Mouse (Mus musculus) midbrain, embryonic 14.5 days (tissue): ENCODE data around the gene Pak2. TPM values are rescaled to one million over a fixed set of nuclear protein-coding genes. Genes with fewer than 3 reads are reported as not detected.

ENCODE experiments used
- ATAC-seq: fragments of 200-750 bp; cut with Nextera tagmentation; 2 replicates; pipeline ENCODE4 v1.8.0; 2017; ENCODE audit warnings: moderate number of reproducible peaks, moderate library complexity; ENCODE audit not compliant: low FRiP score, low TSS enrichment
- DNase-seq: peaks from one replicate; pipeline ENCODE4 v3.0.0-alpha.2; 2015
- H3K27ac ChIP-seq: fragments of 300-500 bp; sonication (generic); replicated peaks from 2 replicates; pipeline ENCODE4 v1.5.1; 2014; ENCODE audit warnings: mild to moderate bottlenecking, low read depth, low read length, moderate library complexity
- H3K27me3 ChIP-seq: fragments of 300-500 bp; sonication (generic); 2 replicates; pipeline ENCODE4 v1.6.1; 2014; ENCODE audit warnings: low read length, control low read depth, mixed read lengths; ENCODE audit not compliant: control insufficient read depth, insufficient read depth
- H3K36me3 ChIP-seq: fragments of 300-500 bp; sonication (generic); 2 replicates; pipeline ENCODE4 v1.6.1; 2014; ENCODE audit warnings: low read length, control low read depth; ENCODE audit not compliant: control insufficient read depth, insufficient read depth
- H3K4me1 ChIP-seq: fragments of 300-500 bp; sonication (generic); 2 replicates; pipeline ENCODE4 v1.6.1; 2014; ENCODE audit warnings: mild to moderate bottlenecking, antibody characterized with exemption, low read length, control low read depth; ENCODE audit not compliant: control insufficient read depth, insufficient read depth
- H3K4me2 ChIP-seq: fragments of 300-500 bp; sonication (generic); 2 replicates; pipeline ENCODE4 v1.6.1; 2014; ENCODE audit warnings: mild to moderate bottlenecking, low read length, moderate library complexity
- H3K4me3 ChIP-seq: fragments of 300-500 bp; sonication (generic); replicated peaks from 2 replicates; pipeline ENCODE4 v1.5.1; 2014; ENCODE audit warnings: low read depth, low read length
- H3K9ac ChIP-seq: fragments of 300-500 bp; sonication (generic); replicated peaks from 2 replicates; pipeline ENCODE4 v1.6.1; 2014; ENCODE audit warnings: mild to moderate bottlenecking, low read length, moderate library complexity
- H3K9me3 ChIP-seq: fragments of 300-500 bp; sonication (generic); 2 replicates; pipeline ENCODE4 v1.6.1; 2016; ENCODE audit warnings: low read length, control low read depth, mixed read lengths; ENCODE audit not compliant: control insufficient read depth
- WGBS: fragments of 180-500 bp; shearing (Covaris S2); extraction: QIAGEN DNeasy Blood & Tissue Kit; methylation state at CpG from one replicate; pipeline ENCODE4 v1.1.7; 2014; 5-methylcytosine and 5-hydroxymethylcytosine counted together
- polyA plus RNA-seq: library from polyadenylated mRNA; unstranded; fragments of >200 nt; fragmentation: Nextera tagmentation; extraction: Ambion mirVana; gene quantifications from 2 replicates; pipeline ENCODE4 v1.2.1, GENCODE M21; 2014

Pak2 gene
- polyA plus RNA-seq, 1 experiment from 2014 or later = 47.2 TPM

DNA sequence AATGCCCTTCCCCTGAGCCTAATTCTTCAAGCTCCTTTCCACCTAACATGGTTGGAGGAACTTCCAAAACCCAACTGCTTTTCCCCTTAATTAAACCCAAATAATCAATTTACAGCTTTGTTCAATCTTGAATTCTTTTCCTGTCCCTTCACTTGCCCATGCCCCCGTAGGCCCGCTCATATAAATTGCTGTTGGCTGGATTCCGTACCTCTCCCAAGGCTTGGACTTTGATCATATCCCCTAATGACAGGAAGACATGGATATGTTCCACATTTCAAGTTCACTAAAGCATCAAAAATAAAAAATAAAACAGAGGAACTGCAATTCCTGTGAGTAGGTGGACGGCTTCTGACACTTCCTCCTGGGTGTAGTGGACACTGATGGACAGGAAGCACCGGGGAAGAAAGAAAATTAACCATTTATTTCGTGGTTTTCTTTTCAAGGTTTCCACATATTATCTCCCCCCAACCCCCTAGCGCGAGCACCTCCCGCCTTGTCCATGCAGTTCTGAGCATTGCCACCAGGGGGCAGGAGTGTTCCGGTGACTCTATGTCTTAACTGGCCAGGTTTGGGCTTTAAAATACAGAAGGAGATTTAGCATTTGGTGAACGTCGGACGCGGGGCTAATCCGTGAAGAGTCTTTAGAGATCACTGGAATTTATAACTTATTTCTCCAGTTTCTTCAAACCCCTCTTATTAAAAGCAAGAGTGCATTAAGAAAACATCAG, 36.0 kb upstream of the Pak2 start:
- Histone ChIP-seq H3K9ac (no peak overlapping the region), H3K4me3 (no peak overlapping the region), H3K27me3 (no peaks in the 10 kb centered on the region), H3K36me3 (no peaks in the 10 kb centered on the region), H3K9me3 (no peaks in the 10 kb centered on the region), H3K27ac (no peak overlapping the region), H3K4me1 (no peaks in the 10 kb centered on the region), H3K4me2 (no peak overlapping the region; the same call in 1 of the 2 replicates)
- ATAC-seq (no peak), DNase-seq (peak; percentile 84)
- 20% methylated on average over 15 of the region's 15 CpGs for WGBS

DNA sequence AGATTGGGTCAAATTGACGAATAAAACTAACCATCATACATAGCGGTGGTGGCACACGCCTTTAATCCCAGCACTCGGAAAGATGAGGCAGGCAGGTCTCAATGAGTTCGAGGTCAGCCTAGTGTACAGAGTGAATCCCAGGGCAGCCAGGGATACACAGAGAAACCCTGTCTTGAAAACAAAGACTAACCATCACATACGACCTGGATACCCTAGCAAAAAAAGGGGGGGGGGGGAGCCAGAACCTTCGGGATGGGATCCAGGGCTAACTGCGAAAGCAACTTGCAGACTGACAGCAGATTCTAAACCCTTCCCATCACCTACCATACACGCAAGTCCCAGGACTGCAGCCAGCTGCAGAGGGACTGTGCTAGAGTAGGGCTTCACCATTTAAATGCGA, 35.3 kb upstream of the Pak2 start:
- 0 out of 2 replicates have a peak, but pooled peaks cover 3% of the 10 kb centered on the region for H3K36me3 ChIP-seq
- H3K9me3 ChIP-seq = no peaks in the 10 kb centered on the region
- H3K27ac ChIP-seq = no peak overlapping the region
- 87% methylated on average over 10 of the region's 10 CpGs for WGBS
- no peak for ATAC-seq
- H3K4me3 ChIP-seq = no peak overlapping the region
- H3K27me3 ChIP-seq = no peaks in the 10 kb centered on the region
- no peaks in the 10 kb centered on the region for H3K4me1 ChIP-seq
- DNase-seq = no peak
- no peak overlapping the region for H3K9ac ChIP-seq
- H3K4me2 ChIP-seq = no peak overlapping the region

DNA sequence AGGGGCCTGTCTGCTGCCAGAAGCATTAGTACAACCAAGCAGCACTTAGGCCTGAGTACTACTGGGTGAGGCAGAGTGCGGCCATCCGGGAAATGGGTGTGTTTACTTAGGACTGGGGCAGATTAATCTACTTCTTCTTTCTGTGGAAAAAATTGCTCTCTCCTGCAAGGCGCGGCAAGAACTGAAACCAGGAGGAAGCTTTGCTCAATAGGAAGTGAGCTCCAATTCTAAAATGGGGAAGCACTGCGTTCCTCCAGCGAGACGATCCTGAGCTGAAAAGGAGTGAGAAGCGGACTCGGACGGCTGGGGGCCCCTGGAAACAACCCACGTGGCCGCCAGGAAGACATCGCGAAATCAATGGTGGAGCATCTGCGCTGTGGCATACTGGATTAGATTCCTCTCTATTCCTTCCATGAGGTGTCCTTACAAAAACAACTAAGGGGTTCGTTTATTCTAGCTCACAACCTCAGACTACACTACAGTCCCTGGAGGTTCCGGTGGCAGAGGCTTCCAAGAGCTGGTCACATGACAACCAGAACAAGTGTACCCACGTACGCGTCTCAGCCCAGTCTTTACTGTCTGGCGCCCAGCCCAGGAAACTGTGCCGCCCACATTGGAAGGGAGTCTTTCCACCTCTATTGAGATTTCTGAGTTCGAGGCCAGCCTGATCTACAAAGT, 34.5 kb upstream of the Pak2 start:
- DNase-seq (peak; percentile 10), ATAC-seq (no peak)
- Histone ChIP-seq H3K27ac (no peak overlapping the region), H3K9me3 (no peaks in the 10 kb centered on the region), H3K27me3 (no peaks in the 10 kb centered on the region), H3K36me3 (0 out of 2 replicates have a peak, but pooled peaks cover 9% of the 10 kb centered on the region), H3K4me2 (no peak overlapping the region), H3K4me1 (no peaks in the 10 kb centered on the region), H3K9ac (no peak overlapping the region), H3K4me3 (no peak overlapping the region)
- 72% methylated on average over 23 of the region's 23 CpGs for WGBS

DNA sequence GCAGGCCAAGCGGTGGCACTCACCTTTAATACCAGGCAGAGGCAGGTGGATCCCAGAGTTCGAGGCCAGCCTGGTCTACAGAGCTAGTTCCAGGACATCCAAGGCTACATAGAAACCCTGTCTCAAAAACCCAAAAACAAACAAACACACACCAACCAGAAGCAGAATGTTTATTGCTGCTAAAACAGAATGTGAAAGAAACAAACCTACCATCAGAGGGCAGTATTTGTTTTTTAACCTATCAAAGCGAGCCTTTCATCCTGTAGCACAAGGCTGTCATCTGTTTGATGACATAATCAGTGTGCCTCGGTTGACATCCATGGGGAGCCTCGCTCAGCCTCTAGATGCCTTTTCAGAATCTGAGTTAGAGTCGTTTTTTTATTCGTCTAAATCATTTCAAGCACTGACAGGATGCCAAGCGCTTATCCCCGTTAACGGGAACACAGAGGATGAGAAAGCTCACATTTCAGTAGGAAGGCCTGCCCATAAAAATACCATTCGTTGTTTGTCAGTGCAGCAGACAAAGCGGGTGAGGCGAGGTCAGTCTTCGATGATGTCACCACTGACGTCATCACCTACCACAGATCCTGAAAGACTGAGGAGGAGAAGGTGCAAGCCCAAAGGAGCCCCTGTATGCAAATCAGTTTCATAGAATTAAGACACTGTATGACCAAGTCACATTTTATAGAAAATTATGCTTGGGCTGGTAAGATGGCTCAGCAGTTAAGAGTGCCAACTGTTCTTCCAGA, 32.0 kb upstream of the Pak2 start:
- Histone ChIP-seq H3K4me3 (no peak overlapping the region), H3K36me3 (peaks cover 31% of the 10 kb centered on the region), H3K4me2 (no peak overlapping the region), H3K9ac (no peak overlapping the region), H3K9me3 (no peaks in the 10 kb centered on the region), H3K27me3 (no peaks in the 10 kb centered on the region), H3K4me1 (no peaks in the 10 kb centered on the region), H3K27ac (no peak overlapping the region)
- WGBS = 74% methylated on average over 15 of the region's 15 CpGs
- DNase-seq = peak; percentile 14
- ATAC-seq = no peak

DNA sequence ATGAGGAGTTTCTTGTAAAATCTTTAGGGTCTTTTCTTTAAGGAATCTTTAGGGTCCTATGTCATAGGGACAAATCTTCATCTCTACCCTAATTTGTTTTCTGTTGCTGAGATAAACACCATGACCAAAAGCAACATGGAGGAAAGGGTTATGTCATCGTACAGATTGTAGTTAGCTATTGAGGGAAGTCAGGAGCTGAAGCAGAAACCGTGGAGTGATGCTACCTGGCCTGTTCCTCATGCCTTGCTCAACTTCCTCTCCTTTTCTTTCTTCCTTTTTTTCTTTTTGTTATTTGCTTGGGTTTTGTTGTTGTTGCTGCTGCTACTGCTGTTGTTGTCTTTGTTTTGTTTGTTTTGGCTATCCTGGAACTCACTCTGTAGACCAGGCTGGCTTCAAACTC, 29.4 kb upstream of the Pak2 start:
- no peak for ATAC-seq

DNA sequence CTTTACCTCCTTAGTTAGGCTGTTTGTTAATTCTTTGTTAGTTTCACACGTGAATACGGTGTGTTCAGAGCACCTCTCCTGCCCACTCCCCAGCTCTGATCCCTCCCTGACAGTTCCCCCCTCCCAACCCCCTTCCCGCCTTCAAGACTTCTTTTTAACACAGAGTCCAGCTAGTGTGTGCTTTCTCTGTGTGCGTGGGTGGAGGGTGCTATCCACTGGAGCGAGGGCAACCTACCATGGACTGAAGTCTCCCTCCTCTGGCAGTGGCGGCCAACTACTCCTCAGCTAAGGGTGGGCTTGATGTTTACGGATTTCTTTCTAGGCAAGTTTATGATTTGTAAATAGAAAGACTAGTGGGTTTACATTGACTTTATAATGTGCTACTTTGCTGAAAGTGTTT, 29.0 kb upstream of the Pak2 start:
- no peak for DNase-seq
- WGBS = 82% methylated on average over 7 of the region's 7 CpGs
- H3K4me2 ChIP-seq = no peak overlapping the region
- peaks cover 47% of the 10 kb centered on the region for H3K36me3 ChIP-seq
- no peak overlapping the region for H3K9ac ChIP-seq
- H3K27me3 ChIP-seq = no peaks in the 10 kb centered on the region
- ATAC-seq = no peak
- H3K4me3 ChIP-seq = no peak overlapping the region
- no peaks in the 10 kb centered on the region for H3K9me3 ChIP-seq
- H3K4me1 ChIP-seq = no peaks in the 10 kb centered on the region
- H3K27ac ChIP-seq = no peak overlapping the region

More for the DNA sequence above, 29.4 kb upstream of the Pak2 start:
- Histone ChIP-seq H3K4me1 (no peaks in the 10 kb centered on the region), H3K27me3 (no peaks in the 10 kb centered on the region), H3K9ac (no peak overlapping the region), H3K4me2 (no peak overlapping the region), H3K9me3 (no peaks in the 10 kb centered on the region), H3K36me3 (peaks cover 43% of the 10 kb centered on the region), H3K4me3 (no peak overlapping the region), H3K27ac (no peak overlapping the region)
- no peak for DNase-seq
- WGBS = 87% methylated on average over 2 of the region's 2 CpGs

DNA sequence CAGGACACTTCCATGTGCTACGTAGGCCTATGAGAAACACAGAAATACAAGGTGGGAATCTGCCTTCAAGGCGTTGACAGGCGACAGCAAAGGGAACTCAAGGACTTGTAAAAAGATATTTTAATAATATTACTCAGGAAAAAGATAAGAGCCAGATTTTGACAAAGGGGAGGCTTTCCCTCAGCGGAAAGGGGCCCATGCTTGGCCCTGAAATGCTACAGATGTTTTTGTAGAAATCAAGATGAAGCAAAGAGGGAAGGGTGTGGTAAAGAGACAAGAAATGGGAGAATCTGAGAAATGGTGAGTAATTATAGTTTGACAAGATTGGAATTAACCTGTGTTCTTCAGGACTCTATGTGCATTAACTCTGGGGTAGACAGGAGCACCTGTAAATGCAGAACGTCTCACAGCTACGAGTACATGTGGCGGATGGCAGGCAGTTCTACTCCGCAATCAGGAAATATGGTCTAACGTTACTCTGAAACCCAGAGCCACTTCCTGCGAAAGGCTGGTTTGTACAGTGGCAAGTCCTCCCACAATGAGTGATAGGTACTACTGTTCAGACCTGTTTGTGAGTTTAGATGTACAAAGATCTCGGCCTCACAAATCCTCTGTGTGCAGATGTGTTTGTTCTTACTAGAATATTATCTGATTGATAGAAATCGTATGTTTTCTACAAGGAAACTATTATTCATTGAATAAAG, 28.4 kb upstream of the Pak2 start:
- H3K9ac ChIP-seq = no peak overlapping the region
- no peaks in the 10 kb centered on the region for H3K27me3 ChIP-seq
- H3K4me3 ChIP-seq = no peak overlapping the region
- H3K9me3 ChIP-seq = no peaks in the 10 kb centered on the region
- WGBS = 93% methylated on average over 12 of the region's 12 CpGs
- ATAC-seq (no peak), DNase-seq (no peak)
- H3K4me1 ChIP-seq = no peaks in the 10 kb centered on the region
- H3K4me2 ChIP-seq = no peak overlapping the region
- H3K36me3 ChIP-seq = peaks cover 53% of the 10 kb centered on the region
- no peak overlapping the region for H3K27ac ChIP-seq

DNA sequence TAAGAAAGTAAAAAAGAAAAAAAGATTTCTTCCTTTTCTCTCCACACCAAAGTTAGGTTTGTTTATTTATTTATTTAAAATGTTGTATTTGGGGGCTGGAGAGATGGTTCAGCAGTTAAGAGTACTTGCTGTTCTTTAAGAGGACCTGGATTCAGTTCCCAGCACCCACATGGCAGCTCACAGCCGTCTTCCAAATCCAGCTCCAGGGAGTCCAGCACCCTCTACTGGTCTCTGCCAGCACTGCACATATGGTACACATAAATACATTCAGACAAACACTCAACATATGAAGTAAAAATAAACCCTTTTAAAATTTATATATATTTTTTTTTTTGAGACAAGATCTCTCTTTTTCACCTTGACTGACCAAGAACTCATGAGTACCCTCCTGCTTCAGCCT, 26.6 kb upstream of the Pak2 start:
- H3K36me3 ChIP-seq = peaks cover 58% of the 10 kb centered on the region
- WGBS = 82% methylated on average over 1 of the region's 1 CpGs
- no peak for ATAC-seq

More for the DNA sequence above, 26.6 kb upstream of the Pak2 start:
- no peak overlapping the region for H3K4me2 ChIP-seq
- DNase-seq = no peak
- no peak overlapping the region for H3K9ac ChIP-seq
- no peak overlapping the region for H3K27ac ChIP-seq
- H3K9me3 ChIP-seq = no peaks in the 10 kb centered on the region
- no peak overlapping the region for H3K4me3 ChIP-seq
- H3K4me1 ChIP-seq = no peaks in the 10 kb centered on the region
- H3K27me3 ChIP-seq = no peaks in the 10 kb centered on the region
